ENCODE assay signal across 21 mouse cellular contexts in genomic region chr7:100034815-100035463, GRCm38 (mm10). TPM values are rescaled to one million over a fixed set of nuclear protein-coding genes. Genes with fewer than 3 reads are reported as not detected.
A peak's percentile ranks its signal among the peaks of the same experiment; 100 is the strongest.
DNase-seq lines count a peak whose midpoint lies in the region; ATAC-seq lines count a peak whose summit lies in the region.
"Had no signal": no experiment of that assay in that cellular context is flagged by ENCODE, and none has a peak within 500 bp of the region (broad histone marks: within the 10 kb centered on the region; RNA-seq: fewer than 3 reads in every experiment).

No protein-coding gene starts in this region.

- ATAC-seq in hindbrain, embryonic 16.5 days = no peak
- ATAC-seq in hindbrain, embryonic 14.5 days (ENCODE audit: low FRiP score) = no peak
- ATAC-seq in megakaryocyte progenitor cell, adult 5-6 weeks (replicated peaks; ENCODE audit: poor library complexity) = peak; percentile 81
- ATAC-seq: forebrain, embryonic 14.5 days had no signal

- H3K36me3 ChIP-seq in hindbrain, embryonic 16.5 days (ENCODE audit: control insufficient read depth, insufficient read depth, low read length) = no peaks in the 10 kb centered on the region
- no peaks in the 10 kb centered on the region for H3K36me3 ChIP-seq in hindbrain, embryonic 14.5 days (replicated peaks; ENCODE audit: control insufficient read depth, insufficient read depth)
- H3K36me3 ChIP-seq: embryonic facial prominence, embryonic 15.5 days; neural tube, embryonic 15.5 days had no signal

- H3K9me3 ChIP-seq in hindbrain, embryonic 16.5 days (ENCODE audit: control insufficient read depth, low read length) = no peaks in the 10 kb centered on the region
- H3K9me3 ChIP-seq in hindbrain, embryonic 14.5 days (ENCODE audit: control insufficient read depth, low read length) = no peaks in the 10 kb centered on the region
- H3K9me3 ChIP-seq: embryonic facial prominence, embryonic 15.5 days; neural tube, embryonic 15.5 days had no signal

- H3K27ac ChIP-seq in hindbrain, embryonic 16.5 days (ENCODE audit: low read depth, low read length) = peak overlapping the region; percentile 29; the same call in 1 of the 2 replicates
- H3K27ac ChIP-seq in hindbrain, embryonic 14.5 days = no peak overlapping the region
- H3K27ac ChIP-seq: embryonic facial prominence, embryonic 15.5 days; neural tube, embryonic 15.5 days had no signal

- WGBS in hindbrain, embryonic 16.5 days = 79% methylated on average over 11 of the region's 11 CpGs
- 77% methylated on average over 11 of the region's 11 CpGs for WGBS in hindbrain, embryonic 14.5 days

- no peak overlapping the region for H3K4me2 ChIP-seq in hindbrain, embryonic 16.5 days (ENCODE audit: low read length)
- H3K4me2 ChIP-seq in hindbrain, embryonic 14.5 days (replicated peaks) = no peak overlapping the region
- H3K4me2 ChIP-seq: embryonic facial prominence, embryonic 15.5 days; heart, embryonic 11.5 days; neural tube, embryonic 15.5 days had no signal

- H3K9ac ChIP-seq in hindbrain, embryonic 16.5 days (ENCODE audit: low read depth, low read length) = no peak overlapping the region
- no peak overlapping the region for H3K9ac ChIP-seq in hindbrain, embryonic 14.5 days
- H3K9ac ChIP-seq: embryonic facial prominence, embryonic 15.5 days; neural tube, embryonic 15.5 days had no signal

- no peak overlapping the region for H3K4me3 ChIP-seq in hindbrain, embryonic 16.5 days (ENCODE audit: low read length)
- H3K4me3 ChIP-seq in hindbrain, embryonic 14.5 days (replicated peaks; ENCODE audit: low read length) = no peak overlapping the region
- H3K4me3 ChIP-seq: embryonic facial prominence, embryonic 15.5 days; myocyte; neural tube, embryonic 15.5 days had no signal

- H3K27me3 ChIP-seq in hindbrain, embryonic 16.5 days (replicated peaks; ENCODE audit: control insufficient read depth, insufficient read depth, low read length) = no peaks in the 10 kb centered on the region
- no peaks in the 10 kb centered on the region for H3K27me3 ChIP-seq in hindbrain, embryonic 14.5 days (ENCODE audit: control insufficient read depth, insufficient read depth, low read length)
- H3K27me3 ChIP-seq: embryonic facial prominence, embryonic 15.5 days; neural tube, embryonic 15.5 days had no signal

- no peak for DNase-seq in hindbrain, embryonic 14.5 days (ENCODE audit: low spot score)
- DNase-seq in lung, postnatal 36 days = peak; percentile 22
- no peak for DNase-seq in lung, postnatal 4 days
- DNase-seq in fibroblast of lung, adult 2 months (ENCODE audit: low read depth) = peak; percentile 53
- no peak for DNase-seq in layer of hippocampus, adult 11-12 months (ENCODE audit: low spot score)
- DNase-seq: adrenal gland, adult 2 months; cerebellum, adult 11-12 months; heart, postnatal 14 days; kidney, adult 18-20 months; lung, adult 18-20 months; midbrain, embryonic 14.5 days; right cerebral cortex, postnatal 4 days; thymus, postnatal 36 days had no signal

- no peaks in the 10 kb centered on the region for H3K4me1 ChIP-seq in hindbrain, embryonic 16.5 days (ENCODE audit: control insufficient read depth, insufficient read depth, low read depth, low read length)
- no peaks in the 10 kb centered on the region for H3K4me1 ChIP-seq in hindbrain, embryonic 14.5 days (replicated peaks; ENCODE audit: control insufficient read depth, insufficient read depth, low read length)

RNA-seq across cellular contexts. Expression of gene Chrdl2, which starts 29.0 kb away (rescaled TPM):
- polyA plus RNA-seq in hindbrain, embryonic 16.5 days (2015; fragmentation: Nextera tagmentation; extraction: Ambion mirVana) = 0.88 and 1.1 TPM in 2 replicates
- polyA plus RNA-seq in hindbrain, embryonic 14.5 days (2014; fragmentation: Nextera tagmentation; extraction: Ambion mirVana) = 0.31 and 0.67 TPM in 2 replicates
- total RNA-seq in megakaryocyte progenitor cell, adult 5-6 weeks (2015) = not detected in 2 replicates
- total RNA-seq in megakaryocyte progenitor cell, adult 5-6 weeks (2017) = not detected in 2 replicates
- total RNA-seq: adrenal gland, adult 2 months; heart, postnatal 14 days; liver, adult 2 months had no signal
- polyA plus RNA-seq: adrenal gland, adult 2 months; forebrain, embryonic 14.5 days; midbrain, embryonic 14.5 days; myocyte had no signal

RNA-seq across cellular contexts. Expression of gene Rnf169, which starts 54.7 kb away (rescaled TPM):
- 4.1 and 4.2 TPM in 2 replicates for polyA plus RNA-seq in hindbrain, embryonic 16.5 days (2015; fragmentation: Nextera tagmentation; extraction: Ambion mirVana)
- polyA plus RNA-seq in hindbrain, embryonic 14.5 days (2014; fragmentation: Nextera tagmentation; extraction: Ambion mirVana) = 5.3 and 5.8 TPM in 2 replicates
- 11.3 and 13.3 TPM in 2 replicates for total RNA-seq in megakaryocyte progenitor cell, adult 5-6 weeks (2015)
- total RNA-seq in megakaryocyte progenitor cell, adult 5-6 weeks (2017) = 14.1 and 18.3 TPM in 2 replicates

Comparison
In these comparisons a context has a peak if more than half of its experiments do, and no peak if none do; other contexts are left out.
1. DNase-seq: peak in lung, postnatal 36 days (single experiment) and fibroblast of lung, adult 2 months (single experiment); none in hindbrain, embryonic 14.5 days (single experiment), lung, postnatal 4 days (0 of 2) and layer of hippocampus, adult 11-12 months (single experiment).